Mouse (Mus musculus) CH12.LX (cell line): ENCODE data around the gene BC049762.

Source experiments
- BHLHE40 ChIP-seq: IDR thresholded peaks from 2 replicates; pipeline ENCODE4 v1.6.1; 2011; ENCODE audit warnings: mild to moderate bottlenecking, low read depth, low read length, improper control_type of control experiment
- CHD2 ChIP-seq: IDR thresholded peaks from 2 replicates; pipeline ENCODE4 v1.6.1; 2011; ENCODE audit warnings: low read length, improper control_type of control experiment
- CTCF ChIP-seq, 2 experiments: IDR thresholded peaks in 1 of 2; conservative IDR thresholded peaks in 1 of 2; 2 replicates each; pipeline ENCODE4 v1.5.1; 2011 to 2012; ENCODE audit warnings: low read depth in 2 of 2, low read length in 2 of 2, improper control_type of control experiment in 1 of 2, inconsistent platforms in 1 of 2, mild to moderate bottlenecking in 1 of 2, moderate library complexity in 1 of 2
- E2F4 ChIP-seq: IDR thresholded peaks from 2 replicates; pipeline ENCODE4 v1.6.1; 2011; ENCODE audit warnings: low read depth, low read length, improper control_type of control experiment; ENCODE audit not compliant: insufficient replicate concordance
- EP300 ChIP-seq: IDR thresholded peaks from 2 replicates; pipeline ENCODE4 v1.6.1; 2011; ENCODE audit warnings: low read length, improper control_type of control experiment
- HCFC1 ChIP-seq: IDR thresholded peaks from 2 replicates; pipeline ENCODE4 v1.6.1; 2012; ENCODE audit warnings: low read depth, mild to moderate bottlenecking, inconsistent platforms, low read length, improper control_type of control experiment
- MAFK ChIP-seq: IDR thresholded peaks from 2 replicates; pipeline ENCODE4 v1.6.1; 2011; ENCODE audit warnings: low read length, improper control_type of control experiment; ENCODE audit not compliant: insufficient replicate concordance
- MAZ ChIP-seq: IDR thresholded peaks from 2 replicates; pipeline ENCODE4 v1.6.1; 2012; ENCODE audit warnings: low read depth, mild to moderate bottlenecking, inconsistent platforms, low read length, improper control_type of control experiment, moderate library complexity
- MXI1 ChIP-seq: IDR thresholded peaks from 2 replicates; pipeline ENCODE4 v1.6.1; 2011; ENCODE audit warnings: mild to moderate bottlenecking, low read depth, low read length, improper control_type of control experiment
- POLR2A ChIP-seq: IDR thresholded peaks from 2 replicates; pipeline ENCODE4 v1.6.1; 2011; ENCODE audit warnings: low read depth, mild to moderate bottlenecking, improper control_type of control experiment, low read length
- RCOR1 ChIP-seq: conservative IDR thresholded peaks from 2 replicates; pipeline ENCODE4 v1.6.1; 2012; ENCODE audit warnings: low read depth, mild to moderate bottlenecking, inconsistent platforms, low read length, improper control_type of control experiment
- SIN3A ChIP-seq: IDR thresholded peaks from 2 replicates; pipeline ENCODE4 v1.6.1; 2012; ENCODE audit warnings: low read length, improper control_type of control experiment, inconsistent platforms
- TCF12 ChIP-seq: IDR thresholded peaks from 2 replicates; pipeline ENCODE4 v1.6.1; 2014; ENCODE audit warnings: low read depth, mild to moderate bottlenecking, inconsistent platforms, low read length, improper control_type of control experiment
- USF2 ChIP-seq: conservative IDR thresholded peaks from 2 replicates; pipeline ENCODE4 v1.6.1; 2011; ENCODE audit warnings: low read depth, low read length, improper control_type of control experiment

DNA sequence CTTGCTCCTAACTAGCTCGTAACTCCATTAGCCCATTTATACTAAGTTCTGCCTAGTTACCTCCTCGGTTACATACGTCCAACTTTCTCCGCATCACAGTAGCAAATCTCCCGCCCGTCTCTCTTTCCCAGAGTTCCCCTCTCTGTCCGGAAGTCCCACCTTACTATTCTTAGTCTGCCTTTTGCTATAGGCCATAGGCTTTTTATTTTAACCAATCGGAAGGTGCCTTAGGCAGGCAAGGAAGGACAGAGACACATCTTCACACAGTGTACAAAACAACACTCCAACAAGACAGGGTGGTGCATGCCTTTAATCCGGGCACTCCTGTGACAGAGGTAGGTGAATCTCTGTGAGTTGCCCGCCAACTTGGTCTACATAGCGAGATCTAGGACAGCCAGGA lies 42.5 kb downstream of the BC049762 start, which contains the start of gene Gm12569:
- TF ChIP-seq E2F4 (peak; percentile 94), USF2 (no peak), MXI1 (peak; percentile 71), TCF12 (peak; percentile 83), POLR2A (peak; percentile 91), CTCF (conservative IDR thresholded peaks at IDR 0.05 in 1 of 2, IDR thresholded peaks at IDR 0.05 in 1 of 2; ENCODE audit: low read depth in 2 of 2, low read length in 2 of 2) (no peak), MAZ (no peak), MAFK (no peak), HCFC1 (peak; percentile 79), RCOR1 (no peak), EP300 (no peak), CHD2 (peak; percentile 33; the same call in 1 of the 2 replicates), SIN3A (peak; percentile 94), BHLHE40 (no peak)
